Mouse (Mus musculus): ENCODE measurements around the gene Pcnx2. TPM values are rescaled to one million over a fixed set of nuclear protein-coding genes. Genes with fewer than 3 reads are reported as not detected.

Pcnx2 gene
- total and polyA plus RNA-seq, 3 experiments, result not detected

- TF ChIP-seq MAZ (IDR thresholded peaks at IDR 0.05; ENCODE audit: low read depth, low read length), result no peak
- no peak for TF ChIP-seq GABPA (IDR thresholded peaks at IDR 0.05; ENCODE audit: insufficient replicate concordance, low read depth, low read length)
- TF ChIP-seq CHD1 (IDR thresholded peaks at IDR 0.05; ENCODE audit: low read depth, low read length), result no peak
- TF ChIP-seq POLR2AphosphoS2 (IDR thresholded peaks at IDR 0.05; ENCODE audit: low read depth, low read length), result no peak
- no peak for TF ChIP-seq ZMIZ1 (IDR thresholded peaks at IDR 0.05; ENCODE audit: low read depth, low read length)
- no peak for TF ChIP-seq EP300 (IDR thresholded peaks at IDR 0.05; ENCODE audit: low read length)
- TF ChIP-seq PAX5 (IDR thresholded peaks at IDR 0.05; ENCODE audit: low read length), result no peak
- TF ChIP-seq SMC3 (IDR thresholded peaks at IDR 0.05; ENCODE audit: low read depth, low read length), result no peak
- in situ Hi-C loops (cut with MboI; ENCODE audit: low pct_ligation_motif_present, low pct_unique_long_range_greater_than_20kb, low sequenced_read_pairs), result no loop called here
- Histone ChIP-seq H3K4me3 (replicated peaks in 1 of 3; ENCODE audit: low read depth in 2 of 3, low read length in 2 of 3, poor library complexity in 1 of 3) (no peak overlapping the region), H3K79me2 (replicated peaks; ENCODE audit: control insufficient read depth, extremely low read depth, insufficient read depth, poor library complexity, severe bottlenecking) (no peaks in the 10 kb centered on the region), H3K36me3 (replicated peaks in 1 of 2; ENCODE audit: control insufficient read depth in 1 of 2, insufficient read depth in 1 of 2, low read length in 1 of 2) (peaks cover 17 to 73% of the 10 kb centered on the region in 2 experiments), H3K4me2 (ENCODE audit: insufficient read depth, low read depth, poor library complexity, severe bottlenecking) (no peak overlapping the region), H3K9me3 (replicated peaks; ENCODE audit: low read length) (no peaks in the 10 kb centered on the region), H3K9ac (ENCODE audit: insufficient read depth, low read depth) (no peak overlapping the region), H3K4me1 (ENCODE audit: control insufficient read depth in 1 of 2, insufficient read depth in 2 of 2) (peaks cover 20 to 21% of the 10 kb centered on the region in 2 experiments), H3K27me3 (replicated peaks) (no peaks in the 10 kb centered on the region), H3K27ac (ENCODE audit: insufficient read depth, low read depth) (no peak overlapping the region)
- dilution Hi-C loops (cut with MboI; ENCODE audit: extremely low pct_ligation_motif_present, extremely low pct_unique_long_range_greater_than_20kb, low sequenced_read_pairs), result no loop called here
- no peak for DNase-seq (ENCODE audit: extremely low read depth)
Observed at GRCm38 (mm10) chr8:125741377-125741776, 156.7 kb downstream of the Pcnx2 start.

GRCm38 (mm10) chr8:125740655-125741054 lies 157.5 kb downstream of the Pcnx2 start:
- Histone ChIP-seq H3K4me3 (replicated peaks in 1 of 3; ENCODE audit: low read depth in 2 of 3, low read length in 2 of 3, poor library complexity in 1 of 3) (no peak overlapping the region), H3K27ac (ENCODE audit: insufficient read depth, low read depth) (no peak overlapping the region), H3K9ac (ENCODE audit: insufficient read depth, low read depth) (no peak overlapping the region), H3K79me2 (replicated peaks; ENCODE audit: control insufficient read depth, extremely low read depth, insufficient read depth, poor library complexity, severe bottlenecking) (no peaks in the 10 kb centered on the region), H3K4me1 (ENCODE audit: control insufficient read depth in 1 of 2, insufficient read depth in 2 of 2) (peaks cover 21 to 23% of the 10 kb centered on the region in 2 experiments), H3K36me3 (replicated peaks in 1 of 2; ENCODE audit: control insufficient read depth in 1 of 2, insufficient read depth in 1 of 2, low read length in 1 of 2) (peaks cover 10 to 73% of the 10 kb centered on the region in 2 experiments), H3K27me3 (replicated peaks) (no peaks in the 10 kb centered on the region), H3K9me3 (replicated peaks; ENCODE audit: low read length) (no peaks in the 10 kb centered on the region), H3K4me2 (ENCODE audit: insufficient read depth, low read depth, poor library complexity, severe bottlenecking) (no peak overlapping the region)
- no peak for TF ChIP-seq BHLHE40 (IDR thresholded peaks at IDR 0.05; ENCODE audit: low read depth, low read length)
- in situ Hi-C loops (cut with MboI; ENCODE audit: low pct_ligation_motif_present, low pct_unique_long_range_greater_than_20kb, low sequenced_read_pairs), result no loop called here
- DNase-seq (ENCODE audit: extremely low read depth), result no peak
- dilution Hi-C loops (cut with MboI; ENCODE audit: extremely low pct_ligation_motif_present, extremely low pct_unique_long_range_greater_than_20kb, low sequenced_read_pairs), result no loop called here

DNA sequence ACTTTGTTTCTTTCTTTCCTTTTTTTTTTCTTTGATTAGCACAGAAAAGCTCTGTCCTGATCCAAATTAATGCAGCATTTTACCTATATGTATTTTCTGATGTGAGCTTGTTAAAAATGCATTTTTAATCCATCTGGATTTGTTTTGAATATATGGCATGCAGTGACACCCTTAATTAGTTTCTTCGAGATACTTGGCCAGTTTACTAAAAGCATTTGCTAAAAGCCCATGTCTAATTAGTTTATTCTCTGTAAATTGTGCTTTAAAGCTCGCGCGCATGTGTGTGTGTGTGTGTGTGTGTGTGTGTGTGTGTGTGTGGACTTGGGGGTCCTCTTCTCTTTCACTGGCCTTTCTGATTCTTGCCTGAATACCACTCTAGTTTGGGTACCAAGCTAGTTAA lies 159.2 kb downstream of the Pcnx2 start:
- no peak overlapping the region for H3K4me3 ChIP-seq (replicated peaks in 1 of 3; ENCODE audit: low read depth in 2 of 3, low read length in 2 of 3, poor library complexity in 1 of 3)
- dilution Hi-C loops (cut with MboI; ENCODE audit: extremely low pct_ligation_motif_present, extremely low pct_unique_long_range_greater_than_20kb, low sequenced_read_pairs) (no loop called here), in situ Hi-C loops (cut with MboI; ENCODE audit: low pct_ligation_motif_present, low pct_unique_long_range_greater_than_20kb, low sequenced_read_pairs) (no loop called here)
- peaks cover 10 to 17% of the 10 kb centered on the region in 2 experiments for H3K4me1 ChIP-seq (ENCODE audit: control insufficient read depth in 1 of 2, insufficient read depth in 2 of 2)
- no peak overlapping the region for H3K27ac ChIP-seq (ENCODE audit: insufficient read depth, low read depth)
- TF ChIP-seq MAX (IDR thresholded peaks at IDR 0.05; ENCODE audit: low read length) (no peak), HCFC1 (IDR thresholded peaks at IDR 0.05; ENCODE audit: low read depth, low read length) (no peak), TBP (conservative IDR thresholded peaks at IDR 0.05; ENCODE audit: low read depth, low read length) (no peak), ZNF384 (IDR thresholded peaks at IDR 0.05; ENCODE audit: low read depth, low read length) (no peak), JUN (IDR thresholded peaks at IDR 0.05; ENCODE audit: insufficient read depth, low read depth, low read length) (no peak), RCOR1 (conservative IDR thresholded peaks at IDR 0.05; ENCODE audit: low read depth, low read length) (no peak), NELFE (IDR thresholded peaks at IDR 0.05; ENCODE audit: low read depth, low read length) (no peak), USF1 (IDR thresholded peaks at IDR 0.05; ENCODE audit: low read depth, low read length) (no peak), KAT2A (IDR thresholded peaks at IDR 0.05; ENCODE audit: insufficient replicate concordance, low read length) (no peak), ZC3H11A (IDR thresholded peaks at IDR 0.05; ENCODE audit: low read depth, low read length) (no peak), SIN3A (IDR thresholded peaks at IDR 0.05; ENCODE audit: low read length) (no peak), CHD1 (IDR thresholded peaks at IDR 0.05; ENCODE audit: low read depth, low read length) (no peak), USF2 (conservative IDR thresholded peaks at IDR 0.05; ENCODE audit: low read depth, low read length) (no peak)
- H3K36me3 ChIP-seq (replicated peaks in 1 of 2; ENCODE audit: control insufficient read depth in 1 of 2, insufficient read depth in 1 of 2, low read length in 1 of 2), result peaks cover 10 to 64% of the 10 kb centered on the region in 2 experiments
- no peaks in the 10 kb centered on the region for H3K79me2 ChIP-seq (replicated peaks; ENCODE audit: control insufficient read depth, extremely low read depth, insufficient read depth, poor library complexity, severe bottlenecking)
- H3K27me3 ChIP-seq (replicated peaks), result no peaks in the 10 kb centered on the region
- H3K4me2 ChIP-seq (ENCODE audit: insufficient read depth, low read depth, poor library complexity, severe bottlenecking), result no peak overlapping the region
- no peaks in the 10 kb centered on the region for H3K9me3 ChIP-seq (replicated peaks; ENCODE audit: low read length)
- DNase-seq (ENCODE audit: extremely low read depth), result no peak
- H3K9ac ChIP-seq (ENCODE audit: insufficient read depth, low read depth), result no peak overlapping the region
